Mouse (Mus musculus) liver, embryonic 14.5 days (tissue): ENCODE measurements around the gene Akap14. TPM values are rescaled to one million over a fixed set of nuclear protein-coding genes. Genes with fewer than 3 reads are reported as not detected.

Source experiments
- ATAC-seq: fragments of 200-750 bp; cut with Nextera tagmentation; 2 replicates; pipeline ENCODE4 v1.8.0; 2017; ENCODE audit warnings: moderate number of reproducible peaks, mild to moderate bottlenecking, moderate library complexity; ENCODE audit not compliant: insufficient read depth
- DNase-seq, 3 experiments: peaks; one replicate each; pipeline ENCODE4 v3.0.0-alpha.2; 2012 to 2013; ENCODE audit warnings: low read depth in 3 of 3, low spot score in 3 of 3
- H3K27ac ChIP-seq: fragments of 300-500 bp; sonication (generic); 2 replicates; pipeline ENCODE4 v1.5.1; 2014; ENCODE audit warnings: moderate library complexity, mild to moderate bottlenecking, control low read depth, inconsistent platforms
- H3K27me3 ChIP-seq: fragments of 300-500 bp; sonication (generic); 2 replicates; pipeline ENCODE4 v1.6.1; 2014; ENCODE audit warnings: mild to moderate bottlenecking, low read length, moderate library complexity; ENCODE audit not compliant: control insufficient read depth, insufficient read depth
- H3K36me3 ChIP-seq: fragments of 300-500 bp; sonication (generic); replicated peaks from 2 replicates; pipeline ENCODE4 v1.6.1; 2014; ENCODE audit warnings: low read depth; ENCODE audit not compliant: control insufficient read depth, insufficient read depth
- H3K4me1 ChIP-seq, 2 experiments: fragments of 200-500 bp in 1 of 2; fragments of 300-500 bp in 1 of 2; sonication (generic) in 1 of 2; replicated peaks; 2 replicates each; pipeline ENCODE4 v1.6.1; 2012 to 2014; ENCODE audit warnings: antibody characterized with exemption in 1 of 2, inconsistent platforms in 1 of 2, low read length in 1 of 2; ENCODE audit not compliant: control insufficient read depth in 2 of 2, insufficient read depth in 2 of 2
- H3K4me2 ChIP-seq: fragments of 300-500 bp; sonication (generic); 2 replicates; pipeline ENCODE4 v1.6.1; 2014; ENCODE audit warnings: low read depth, mild to moderate bottlenecking, control low read depth, moderate library complexity
- H3K4me3 ChIP-seq, 2 experiments: fragments of 200-500 bp in 1 of 2; fragments of 300-500 bp in 1 of 2; sonication (generic) in 1 of 2; 2 replicates each; pipeline ENCODE4 v1.5.1; 2012 to 2014; ENCODE audit warnings: low read depth in 2 of 2, low read length in 2 of 2, mild to moderate bottlenecking in 2 of 2, control low read depth in 1 of 2, inconsistent platforms in 1 of 2, moderate library complexity in 1 of 2; ENCODE audit not compliant: insufficient read depth in 1 of 2
- H3K9ac ChIP-seq: fragments of 300-500 bp; sonication (generic); replicated peaks from 2 replicates; pipeline ENCODE4 v1.6.1; 2014; ENCODE audit warnings: mild to moderate bottlenecking, control low read depth, moderate library complexity
- H3K9me3 ChIP-seq: fragments of 300-500 bp; sonication (generic); 2 replicates; pipeline ENCODE4 v1.6.1; 2016; ENCODE audit warnings: low read length, mixed read lengths; ENCODE audit not compliant: control insufficient read depth
- CTCF ChIP-seq: IDR thresholded peaks from 2 replicates; pipeline ENCODE4 v1.5.1; 2016; ENCODE audit warnings: antibody characterized with exemption, low read depth, control low read depth
- EP300 ChIP-seq: IDR thresholded peaks from 2 replicates; pipeline ENCODE4 v1.6.1; 2016; ENCODE audit warnings: antibody characterized with exemption, low read depth
- WGBS: fragments of 180-500 bp; shearing (Covaris S2); extraction: QIAGEN DNeasy Blood & Tissue Kit; methylation state at CpG from one replicate; pipeline ENCODE4 v1.1.7; 2014; ENCODE audit not compliant: insufficient replicate concordance; 5-methylcytosine and 5-hydroxymethylcytosine counted together
- polyA plus RNA-seq, 2 experiments: library from polyadenylated mRNA; depleted of rRNA in 1 of 2; stranded (reverse) in 1 of 2; unstranded in 1 of 2; fragments of >200 nt; fragmentation: Nextera tagmentation in 1 of 2; extraction: Ambion mirVana in 1 of 2; gene quantifications; 2 replicates each; pipeline versions ENCODE4 v1.2.1 to v1.2.3; 2012 to 2014

Gene Akap14
- polyA plus RNA-seq, 2 experiments: 0.13 TPM; not detected in 1

- Histone ChIP-seq H3K27me3 (no peaks in the 10 kb centered on the region), H3K4me2 (peak within 1 kb of the TSS; percentile 80), H3K4me3 (peak within 1 kb of the TSS; percentile 72 to 99), H3K9me3 (no peaks in the 10 kb centered on the region), H3K9ac (peak within 1 kb of the TSS; percentile 79), H3K36me3 (no peaks in the 10 kb centered on the region), H3K4me1 (no peaks in the 10 kb centered on the region), H3K27ac (peak within 1 kb of the TSS; percentile 86)
- no peak for TF ChIP-seq CTCF
- TF ChIP-seq EP300: peak; percentile 37; the same call in 1 of the 2 replicates
- ATAC-seq: peak; percentile 98
- DNase-seq: peak; percentile 92 to 95 (median 94)
- 9% methylated on average over 30 of the region's 30 CpGs for WGBS
These were observed 58.3 kb downstream of the Akap14 start, which contains the start of gene Upf3b for GRCm38 (mm10) chrX:37110193-37110880. Gene Upf3b (minus strand): TSS chrX:37110322.

- Histone ChIP-seq H3K27me3 (no peaks in the 10 kb centered on the region), H3K4me1 (no peaks in the 10 kb centered on the region), H3K9me3 (no peaks in the 10 kb centered on the region), H3K9ac (peak overlapping the region; percentile 79), H3K36me3 (no peaks in the 10 kb centered on the region), H3K27ac (peak overlapping the region; percentile 86), H3K4me2 (peak overlapping the region; percentile 80), H3K4me3 (peak overlapping the region; percentile 72 to 99)
- peak; percentile 86 for ATAC-seq
- TF ChIP-seq CTCF (peak; percentile 19; the same call in 1 of the 2 replicates), EP300 (no peak)
- no peak for DNase-seq
- WGBS: 11% methylated on average over 27 of the region's 27 CpGs
These were observed 59.0 kb downstream of the Akap14 start for GRCm38 (mm10) chrX:37109526-37110192.

- DNase-seq (no peak), ATAC-seq (no peak)
- TF ChIP-seq EP300 (no peak), CTCF (peak; percentile 48)
- H3K27me3 ChIP-seq: no peaks in the 10 kb centered on the region
- no peak overlapping the region for H3K9ac ChIP-seq
- peaks cover 6% of the 10 kb centered on the region; the same call in 1 of the 2 replicates for H3K36me3 ChIP-seq
- WGBS: 60% methylated on average over 2 of the region's 2 CpGs
- H3K27ac ChIP-seq: no peak overlapping the region
- no peaks in the 10 kb centered on the region for H3K9me3 ChIP-seq
- H3K4me3 ChIP-seq: no peak overlapping the region
- H3K4me2 ChIP-seq: no peak overlapping the region
- no peaks in the 10 kb centered on the region for H3K4me1 ChIP-seq
These were observed 64.8 kb downstream of the Akap14 start for GRCm38 (mm10) chrX:37103826-37104225.

Other genes starting within 250 kb of the Akap14 start
- 2.1 and 3.0 TPM in 2 replicates for gene Sept6, start 177.0 kb downstream of the Akap14 start, polyA plus RNA-seq (2012; rRNA removed)
- gene Sept6, start 177.0 kb downstream of the Akap14 start, polyA plus RNA-seq (2014; fragmentation: Nextera tagmentation; extraction: Ambion mirVana): 3.0 and 3.1 TPM in 2 replicates
- 0.02 TPM in 1 of 2 replicates, not detected in the other for gene Sowahd, start 120.0 kb downstream of the Akap14 start, polyA plus RNA-seq (2012; rRNA removed)
- gene Sowahd, start 120.0 kb downstream of the Akap14 start, polyA plus RNA-seq (2014; fragmentation: Nextera tagmentation; extraction: Ambion mirVana): 0.11 TPM in 1 of 2 replicates, not detected in the other
- gene Rpl39, start 83.4 kb downstream of the Akap14 start, polyA plus RNA-seq (2012; rRNA removed): 261 and 564 TPM in 2 replicates
- 545 and 615 TPM in 2 replicates for gene Rpl39, start 83.4 kb downstream of the Akap14 start, polyA plus RNA-seq (2014; fragmentation: Nextera tagmentation; extraction: Ambion mirVana)
- 6.4 and 13.4 TPM in 2 replicates for gene Upf3b, start 58.5 kb downstream of the Akap14 start, polyA plus RNA-seq (2012; rRNA removed)
- 7.4 and 7.9 TPM in 2 replicates for gene Upf3b, start 58.5 kb downstream of the Akap14 start, polyA plus RNA-seq (2014; fragmentation: Nextera tagmentation; extraction: Ambion mirVana)
- 1.7 and 2.3 TPM in 2 replicates for gene Nkap, start 42.0 kb downstream of the Akap14 start, polyA plus RNA-seq (2012; rRNA removed)
- 4.4 and 5.1 TPM in 2 replicates for gene Nkap, start 42.0 kb downstream of the Akap14 start, polyA plus RNA-seq (2014; fragmentation: Nextera tagmentation; extraction: Ambion mirVana)
- 111 and 169 TPM in 2 replicates for gene Ndufa1, start 22.3 kb upstream of the Akap14 start, polyA plus RNA-seq (2012; rRNA removed)
- 253 and 273 TPM in 2 replicates for gene Ndufa1, start 22.3 kb upstream of the Akap14 start, polyA plus RNA-seq (2014; fragmentation: Nextera tagmentation; extraction: Ambion mirVana)
- gene Rnf113a1, start 22.4 kb upstream of the Akap14 start, polyA plus RNA-seq (2012; rRNA removed): 1.1 and 1.7 TPM in 2 replicates
- 2.3 and 3.2 TPM in 2 replicates for gene Rnf113a1, start 22.4 kb upstream of the Akap14 start, polyA plus RNA-seq (2014; fragmentation: Nextera tagmentation; extraction: Ambion mirVana)
- gene Gm9, start 42.2 kb upstream of the Akap14 start, polyA plus RNA-seq (2012; rRNA removed): not detected in 2 replicates
- gene Gm9, start 42.2 kb upstream of the Akap14 start, polyA plus RNA-seq (2014; fragmentation: Nextera tagmentation; extraction: Ambion mirVana): not detected in 2 replicates
- not detected in 2 replicates for gene Rhox1, start 53.4 kb upstream of the Akap14 start, polyA plus RNA-seq (2012; rRNA removed)
- gene Rhox1, start 53.4 kb upstream of the Akap14 start, polyA plus RNA-seq (2014; fragmentation: Nextera tagmentation; extraction: Ambion mirVana): not detected in 2 replicates
- gene Rhox2a, start 76.1 kb upstream of the Akap14 start, polyA plus RNA-seq (2012; rRNA removed): not detected in 2 replicates
- gene Rhox2a, start 76.1 kb upstream of the Akap14 start, polyA plus RNA-seq (2014; fragmentation: Nextera tagmentation; extraction: Ambion mirVana): not detected in 2 replicates
- gene Rhox3a, start 81.1 kb upstream of the Akap14 start, polyA plus RNA-seq (2012; rRNA removed): not detected in 2 replicates
- not detected in 2 replicates for gene Rhox3a, start 81.1 kb upstream of the Akap14 start, polyA plus RNA-seq (2014; fragmentation: Nextera tagmentation; extraction: Ambion mirVana)
- not detected in 2 replicates for gene Rhox4a, start 96.5 kb upstream of the Akap14 start, polyA plus RNA-seq (2012; rRNA removed)
- gene Rhox4a, start 96.5 kb upstream of the Akap14 start, polyA plus RNA-seq (2014; fragmentation: Nextera tagmentation; extraction: Ambion mirVana): not detected in 2 replicates
- not detected in 2 replicates for gene Rhox3a2, start 211.2 kb upstream of the Akap14 start, polyA plus RNA-seq (2012; rRNA removed)
- not detected in 2 replicates for gene Rhox3a2, start 211.2 kb upstream of the Akap14 start, polyA plus RNA-seq (2014; fragmentation: Nextera tagmentation; extraction: Ambion mirVana)
- gene Rhox4a2, start 222.0 kb upstream of the Akap14 start, polyA plus RNA-seq (2012; rRNA removed): not detected in 2 replicates
- gene Rhox4a2, start 222.0 kb upstream of the Akap14 start, polyA plus RNA-seq (2014; fragmentation: Nextera tagmentation; extraction: Ambion mirVana): not detected in 2 replicates
- gene Rhox2b, start 243.2 kb upstream of the Akap14 start, polyA plus RNA-seq (2012; rRNA removed): not detected in 2 replicates
- not detected in 2 replicates for gene Rhox2b, start 243.2 kb upstream of the Akap14 start, polyA plus RNA-seq (2014; fragmentation: Nextera tagmentation; extraction: Ambion mirVana)